Mouse (Mus musculus) heart, postnatal 4 days (tissue): ENCODE results near the gene C1qa. TPM values are rescaled to one million over a fixed set of nuclear protein-coding genes. Genes with fewer than 3 reads are reported as not detected.
A peak's percentile ranks its signal among the peaks of the same experiment; 100 is the strongest.

Experiments used
- DNase-seq: peaks from one replicate; pipeline ENCODE4 v3.0.0; 2021
- total RNA-seq, 2 experiments: library from RNA; stranded (reverse); gene quantifications; 2 replicates each; pipeline ENCODE4 v1.2.3; 2021

C1qa gene
- total RNA-seq, 2 experiments from 2014 or later = 14.5 to 14.7 TPM

GRCm38 (mm10) chr4:136860022-136860421 is 38.6 kb downstream of the C1qa start:
- DNase-seq = no peak

- DNase-seq = peak; percentile 19
Measured at GRCm38 (mm10) chr4:136855081-136855480, 43.5 kb downstream of the C1qa start.

- DNase-seq = no peak
Measured at GRCm38 (mm10) chr4:136852989-136853388, 45.6 kb downstream of the C1qa start.

- no peak for DNase-seq
Measured at GRCm38 (mm10) chr4:136852119-136852518, 46.5 kb downstream of the C1qa start.

GRCm38 (mm10) chr4:136848565-136848964 is 50.0 kb downstream of the C1qa start:
- no peak for DNase-seq

- DNase-seq = no peak
Measured at GRCm38 (mm10) chr4:136847166-136847565, 51.4 kb downstream of the C1qa start.

Other genes starting within 250 kb of the C1qa start
- 1 to 10 TPM; 1.9 to 2.3 TPM for gene Ephb2, start 62.8 kb downstream of the C1qa start, total RNA-seq
- 10 to 100 TPM; 14.6 to 17.9 TPM for gene C1qb, start 12.6 kb downstream of the C1qa start, total RNA-seq
- gene C1qc, start 5.7 kb downstream of the C1qa start, total RNA-seq = 10 to 100 TPM; 11.5 to 13.8 TPM
- not detected for gene Epha8, start 58.0 kb upstream of the C1qa start, total RNA-seq
- gene Zbtb40, start 150.0 kb upstream of the C1qa start, total RNA-seq = 1 to 10 TPM; 4.3 to 6.6 TPM